ENCODE assay signal across 8 mouse cellular contexts in genomic region chr14:38991847-38992573, GRCm38 (mm10).
DNase-seq lines count a peak whose midpoint lies in the region; ATAC-seq and TF ChIP-seq lines count a peak whose summit lies in the region.

No protein-coding gene starts in this region.

- no peaks in the 10 kb centered on the region for H3K4me1 ChIP-seq in kidney, adult 2 months (ENCODE audit: control insufficient read depth, insufficient read depth, low read length)
- H3K4me1 ChIP-seq in kidney, embryonic 16.5 days (ENCODE audit: insufficient read depth, low read length), result no peaks in the 10 kb centered on the region
- no peaks in the 10 kb centered on the region for H3K4me1 ChIP-seq in E14TG2a.4 (replicated peaks; ENCODE audit: low read depth, low read length)

- H3K27me3 ChIP-seq in kidney, adult 2 months (replicated peaks; ENCODE audit: control insufficient read depth, insufficient read depth, low read length), result no peaks in the 10 kb centered on the region
- no peaks in the 10 kb centered on the region for H3K27me3 ChIP-seq in kidney, embryonic 16.5 days (ENCODE audit: insufficient read depth, low read length)
- no peaks in the 10 kb centered on the region for H3K27me3 ChIP-seq in E14TG2a.4 (ENCODE audit: insufficient read depth, low read length)

- 66% methylated on average over 7 of the region's 7 CpGs for WGBS in kidney, adult 2 months
- WGBS in kidney, embryonic 16.5 days, result 65% methylated on average over 7 of the region's 7 CpGs

- H3K36me3 ChIP-seq in kidney, adult 2 months (ENCODE audit: control insufficient read depth, insufficient read depth, low read length), result no peaks in the 10 kb centered on the region
- no peaks in the 10 kb centered on the region for H3K36me3 ChIP-seq in kidney, embryonic 16.5 days (ENCODE audit: insufficient read depth, low read length)
- H3K36me3 ChIP-seq in E14TG2a.4 (ENCODE audit: insufficient read depth, low read length), result no peaks in the 10 kb centered on the region

- H3K9me3 ChIP-seq in kidney, embryonic 16.5 days (ENCODE audit: low read length), result no peaks in the 10 kb centered on the region
- H3K9me3 ChIP-seq in E14TG2a.4 (ENCODE audit: low read length), result no peaks in the 10 kb centered on the region

- no peak overlapping the region for H3K27ac ChIP-seq in kidney, adult 2 months (ENCODE audit: insufficient read depth, low read depth, low read length)
- H3K27ac ChIP-seq in kidney, embryonic 16.5 days (ENCODE audit: low read length), result no peak overlapping the region

- H3K4me2 ChIP-seq in kidney, embryonic 16.5 days (replicated peaks; ENCODE audit: low read depth, low read length), result no peak overlapping the region

- no peak for ATAC-seq in kidney, embryonic 16.5 days (ENCODE audit: low FRiP score, low TSS enrichment)
- no peak for ATAC-seq in granulocyte monocyte progenitor cell, adult 5-6 weeks (replicated peaks; ENCODE audit: poor library complexity, severe bottlenecking)

- no peak for TF ChIP-seq CTCF in kidney, adult 2 months (conservative IDR thresholded peaks at IDR 0.05; ENCODE audit: insufficient read depth, insufficient read length, low read depth, low read length)
- peak; percentile 24 for TF ChIP-seq CTCF in E14TG2a.4 (conservative IDR thresholded peaks at IDR 0.05; ENCODE audit: low read length)

- no peak for TF ChIP-seq POLR2A in kidney, adult 2 months (IDR thresholded peaks at IDR 0.05; ENCODE audit: low read depth, low read length)

- H3K4me3 ChIP-seq in kidney, adult 2 months (ENCODE audit: insufficient read depth, low read depth, low read length), result no peak overlapping the region
- no peak overlapping the region for H3K4me3 ChIP-seq in kidney, embryonic 16.5 days (ENCODE audit: low read length)
- no peak overlapping the region for H3K4me3 ChIP-seq in E14TG2a.4 (replicated peaks; ENCODE audit: low read length)

- no peak overlapping the region for H3K9ac ChIP-seq in kidney, embryonic 16.5 days (replicated peaks; ENCODE audit: low read length)

- DNase-seq in kidney, adult 2 months, result peak; percentile 11
- peak; percentile 46 for DNase-seq in cerebellum, adult 8-10 months
- peak; percentile 36 to 47 for DNase-seq in left cerebral cortex, adult 18-20 months (ENCODE audit: low spot score in 2 of 2)
- DNase-seq in urinary bladder, adult 2 months (ENCODE audit: low spot score), result no peak
- DNase-seq in adrenal gland, adult 2 months, result no peak

Comparison
In these comparisons a context has a peak if more than half of its experiments do, and no peak if none do; other contexts are left out.
1. DNase-seq: peak in kidney, adult 2 months (single experiment), cerebellum, adult 8-10 months (single experiment) and left cerebral cortex, adult 18-20 months (2 of 2); none in urinary bladder, adult 2 months (single experiment) and adrenal gland, adult 2 months (single experiment).